Mouse (Mus musculus): ENCODE data around the gene Mapkap1.

Mapkap1 gene

GRCm38 (mm10) chr2:34406601-34407464 lies at the start of gene Mapkap1:
Gene Mapkap1 (plus strand): TSS chr2:34406771.
- peak; percentile 98 for DNase-seq (ENCODE audit: low read depth, low spot score)

GRCm38 (mm10) chr2:34363678-34364077 lies 42.9 kb upstream of the Mapkap1 start:
- peak; percentile 56 for DNase-seq (ENCODE audit: low read depth, low spot score)

- DNase-seq (ENCODE audit: low read depth, low spot score), result no peak
These were observed 39.5 kb upstream of the Mapkap1 start for GRCm38 (mm10) chr2:34367024-34367423.

- DNase-seq (ENCODE audit: low read depth, low spot score), result no peak
These were observed 38.2 kb upstream of the Mapkap1 start for GRCm38 (mm10) chr2:34368396-34368795.

- DNase-seq (ENCODE audit: low read depth, low spot score), result no peak
These were observed 36.2 kb upstream of the Mapkap1 start for GRCm38 (mm10) chr2:34370349-34370724.

- DNase-seq (ENCODE audit: low read depth, low spot score), result peak; percentile 50
These were observed 35.7 kb upstream of the Mapkap1 start for GRCm38 (mm10) chr2:34370725-34371440.

- peak; percentile 70 for DNase-seq (ENCODE audit: low read depth, low spot score)
These were observed 34.9 kb upstream of the Mapkap1 start for GRCm38 (mm10) chr2:34371441-34372304.

- peak; percentile 95 for DNase-seq (ENCODE audit: low read depth, low spot score)
These were observed 34.0 kb upstream of the Mapkap1 start, which contains the start of gene Pbx3 for GRCm38 (mm10) chr2:34372305-34373301. Gene Pbx3 (minus strand): TSS chr2:34373142.

- no peak for DNase-seq (ENCODE audit: low read depth, low spot score)
These were observed 32.7 kb upstream of the Mapkap1 start for GRCm38 (mm10) chr2:34373886-34374285.

- no peak for DNase-seq (ENCODE audit: low read depth, low spot score)
These were observed 32.2 kb upstream of the Mapkap1 start for GRCm38 (mm10) chr2:34374349-34374748.

GRCm38 (mm10) chr2:34378930-34379329 lies 27.6 kb upstream of the Mapkap1 start:
- no peak for DNase-seq (ENCODE audit: low read depth, low spot score)

GRCm38 (mm10) chr2:34399535-34399934 lies 7.0 kb upstream of the Mapkap1 start:
- no peak for DNase-seq (ENCODE audit: low read depth, low spot score)

- DNase-seq (ENCODE audit: low read depth, low spot score), result peak; percentile 67
These were observed 1.0 kb downstream of the Mapkap1 start for GRCm38 (mm10) chr2:34407596-34407995.

GRCm38 (mm10) chr2:34408341-34408740 lies 1.8 kb downstream of the Mapkap1 start:
- DNase-seq (ENCODE audit: low read depth, low spot score), result peak; percentile 27

GRCm38 (mm10) chr2:34409741-34410340 lies 3.3 kb downstream of the Mapkap1 start:
- DNase-seq (ENCODE audit: low read depth, low spot score), result no peak

GRCm38 (mm10) chr2:34420256-34420655 lies 13.7 kb downstream of the Mapkap1 start:
- DNase-seq (ENCODE audit: low read depth, low spot score), result no peak

GRCm38 (mm10) chr2:34424186-34424585 lies 17.6 kb downstream of the Mapkap1 start:
- DNase-seq (ENCODE audit: low read depth, low spot score), result no peak

GRCm38 (mm10) chr2:34425573-34426223 lies 19.1 kb downstream of the Mapkap1 start:
- DNase-seq (ENCODE audit: low read depth, low spot score), result no peak

GRCm38 (mm10) chr2:34430663-34431062 lies 24.1 kb downstream of the Mapkap1 start:
- DNase-seq (ENCODE audit: low read depth, low spot score), result no peak
